Mouse (Mus musculus) urinary bladder, postnatal 4 days (tissue): Measurements from ENCODE around the gene Umod.
A peak's percentile ranks its signal among the peaks of the same experiment; 100 is the strongest.

Experiments
- DNase-seq, 2 experiments: peaks; one replicate each; pipeline ENCODE4 v3.0.0; 2021 to 2022; ENCODE audit warnings: low spot score in 2 of 2

Umod gene

DNA sequence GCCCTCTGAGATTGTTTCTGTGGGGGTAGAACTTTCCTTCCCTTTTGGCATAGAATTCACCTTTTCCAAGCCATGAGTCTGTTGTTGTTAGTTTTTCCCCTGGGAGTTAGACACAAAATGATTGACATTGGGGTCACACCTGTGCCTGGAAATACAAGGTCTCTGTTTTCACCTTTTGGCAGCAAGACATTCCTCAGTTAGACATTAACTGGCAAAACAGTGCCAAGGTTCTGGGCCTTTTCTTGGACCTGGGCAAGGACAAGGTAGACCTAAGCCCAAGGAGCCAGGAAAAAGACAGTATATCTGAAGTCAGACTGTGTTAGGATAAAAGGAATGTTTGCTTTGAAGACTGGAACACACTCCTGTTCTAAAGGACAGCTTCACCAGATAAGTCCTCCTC lies at the start of gene Umod:
Gene Umod (minus strand): TSS at position 27 of the 400 bp plus-strand sequence.
- no peak for DNase-seq

- no peak for DNase-seq
Observed at GRCm38 (mm10) chr7:119528617-119529016, 49.5 kb upstream of the Umod start.

DNA sequence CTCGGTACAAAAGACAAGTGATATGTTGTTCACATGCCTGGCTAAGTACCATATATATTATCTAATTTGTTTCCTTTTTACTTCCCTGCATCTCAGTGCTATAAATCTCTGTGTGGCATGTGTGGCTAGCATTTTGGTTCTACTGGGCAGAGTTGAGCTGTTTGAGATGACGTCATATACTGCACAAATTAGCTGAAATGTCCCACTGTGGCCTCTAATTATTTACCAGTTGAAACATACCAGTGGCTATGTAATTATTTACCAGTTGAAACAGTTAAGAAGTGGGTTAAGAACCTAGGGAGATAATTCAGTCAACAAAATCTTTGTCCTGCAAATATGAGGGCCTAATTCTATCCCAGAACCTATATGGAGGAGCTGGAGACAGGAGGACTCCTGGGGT lies 48.5 kb upstream of the Umod start:
- DNase-seq: no peak

DNA sequence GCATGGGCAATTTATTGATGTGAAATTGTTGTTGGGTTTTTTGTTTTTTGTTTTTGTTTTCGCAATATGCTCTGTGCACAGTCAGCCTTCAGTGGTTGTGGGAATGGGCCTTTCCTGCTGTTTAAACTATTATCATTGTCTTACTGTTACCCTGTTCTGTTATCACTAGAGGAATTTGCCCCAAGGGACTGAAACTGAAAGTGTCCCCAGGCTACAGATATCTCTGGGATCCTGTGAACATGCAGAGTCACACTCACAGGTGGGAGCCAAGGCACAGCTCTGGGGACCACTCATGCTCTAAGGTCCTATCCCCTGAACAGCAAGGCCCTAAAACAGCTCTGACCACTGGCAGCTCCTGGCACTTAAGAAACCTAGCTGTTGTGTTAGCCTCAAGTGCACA lies 48.1 kb upstream of the Umod start:
- DNase-seq: no peak

DNA sequence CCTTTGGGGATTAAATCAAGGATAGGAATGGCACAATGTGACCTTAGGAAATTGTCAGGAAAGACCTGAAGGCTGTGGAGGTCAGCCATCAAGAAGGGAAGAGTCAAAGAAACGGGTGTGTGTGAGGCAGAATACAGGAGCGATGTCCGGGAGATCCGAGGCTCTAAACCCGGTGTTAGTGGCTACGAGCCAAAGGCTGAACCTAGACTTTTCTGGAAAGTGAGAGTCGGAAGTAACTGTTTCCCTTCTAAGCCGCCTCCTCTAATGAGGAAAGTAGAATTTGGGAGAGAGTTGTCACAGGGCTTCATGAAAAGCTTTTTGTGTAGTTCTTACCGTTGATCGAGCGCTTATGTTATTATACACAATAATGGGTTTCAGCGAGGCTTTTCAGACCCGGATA lies 47.4 kb upstream of the Umod start:
- DNase-seq: no peak

DNA sequence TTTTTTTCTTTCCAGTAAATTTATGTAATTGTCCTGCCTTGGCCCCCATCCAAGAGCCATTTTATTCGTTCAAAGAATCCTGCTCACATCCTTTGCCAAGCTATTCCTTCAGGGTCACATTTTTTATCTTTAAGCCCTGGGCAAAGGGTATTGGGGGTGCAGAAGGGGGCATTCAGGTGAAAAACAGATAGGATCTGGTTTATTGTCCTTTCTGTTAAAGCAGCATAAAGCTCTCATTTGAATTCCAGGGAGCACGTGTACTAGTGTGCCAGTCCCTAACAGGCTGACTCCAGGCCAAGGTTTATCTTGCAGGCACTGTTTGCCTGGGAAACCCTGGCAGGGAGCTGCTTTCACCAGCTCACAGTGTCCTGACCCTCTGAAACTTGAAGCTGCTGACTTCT lies 46.8 kb upstream of the Umod start:
- DNase-seq: no peak

GRCm38 (mm10) chr7:119523389-119523788 lies 44.3 kb upstream of the Umod start, which contains the start of gene Pdilt:
Pdilt (minus strand) TSS chr7:119523489.
- DNase-seq: peak in 1 of 2 experiments; percentile 32

DNA sequence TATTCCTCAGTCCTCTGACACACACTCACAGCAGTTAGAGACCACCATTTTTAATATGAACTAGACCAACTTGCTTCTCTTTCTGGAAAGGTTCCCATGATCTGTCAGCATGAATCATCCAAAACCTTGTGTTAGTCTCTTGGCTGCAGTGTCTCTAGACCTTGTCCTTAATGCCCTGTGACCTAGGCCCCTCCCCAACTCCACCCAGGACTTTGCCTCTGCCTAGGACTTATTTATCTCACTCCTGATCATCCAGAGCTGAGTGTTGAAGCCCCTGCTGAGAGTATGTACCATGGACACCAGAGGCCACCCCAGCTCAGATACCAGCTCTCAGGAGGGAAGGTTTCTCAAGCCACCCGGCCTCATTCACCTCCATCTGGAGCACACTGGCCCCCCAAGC lies 43.3 kb upstream of the Umod start:
- DNase-seq: no peak

DNA sequence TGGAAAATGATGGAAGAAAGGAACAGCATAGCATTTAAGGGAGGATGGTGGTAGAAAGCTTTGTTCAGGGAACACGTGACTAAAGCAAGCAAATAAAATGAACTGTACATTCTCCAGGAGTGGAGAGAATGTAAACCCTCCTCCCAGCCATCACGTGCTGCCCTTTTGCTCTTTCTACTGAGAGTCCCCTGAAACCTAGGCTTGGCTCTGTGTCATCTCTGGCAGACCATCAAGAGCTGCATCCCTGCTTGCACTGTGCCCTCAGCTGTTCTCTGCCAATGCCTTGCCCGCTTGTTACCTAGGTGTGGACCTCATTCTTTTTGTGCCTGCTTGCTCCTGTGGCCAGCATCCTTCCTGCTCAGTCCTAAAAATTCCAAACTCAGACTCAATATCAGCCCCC lies 42.7 kb upstream of the Umod start:
- DNase-seq: no peak

- no peak for DNase-seq
Observed at GRCm38 (mm10) chr7:119519654-119520053, 40.6 kb upstream of the Umod start.

DNA sequence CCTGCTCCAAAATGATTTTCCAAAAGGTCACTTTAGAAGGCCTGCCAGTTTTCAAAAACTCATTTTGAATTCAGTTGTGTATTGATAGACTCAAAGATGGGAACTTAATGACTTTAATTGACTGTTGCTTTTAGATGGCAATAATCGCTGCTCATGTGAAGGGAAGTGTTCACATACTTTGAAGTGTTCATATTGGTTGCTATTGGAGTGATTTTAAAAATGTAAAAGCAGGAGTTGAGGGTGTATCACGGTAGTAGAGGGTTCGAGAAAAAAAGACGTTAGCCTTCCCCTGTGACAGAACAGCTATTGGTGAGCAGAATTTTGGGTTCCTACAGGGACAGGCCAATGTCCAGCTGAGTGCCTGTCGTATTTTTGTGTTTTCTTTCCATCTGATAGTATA lies 40.1 kb upstream of the Umod start, which contains the start of gene Acsm5:
Gene Acsm5 (plus strand): TSS at position 301 of the 400 bp plus-strand sequence.
- DNase-seq: no peak

DNA sequence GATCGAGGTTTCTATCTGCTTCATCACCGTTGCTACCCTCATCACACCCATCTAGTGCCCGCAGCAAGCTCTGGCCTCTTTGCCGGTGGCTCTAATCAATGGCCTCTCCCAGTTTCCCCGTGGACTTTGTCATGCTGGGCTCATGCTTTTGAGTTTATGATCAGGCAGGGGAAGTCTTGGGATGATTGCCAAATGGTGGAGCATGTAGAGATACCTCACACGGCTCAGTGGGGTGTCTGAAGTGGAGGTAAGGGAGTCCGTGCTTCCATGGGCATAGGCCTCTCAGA lies 37.1 kb upstream of the Umod start:
- no peak for DNase-seq

GRCm38 (mm10) chr7:119515492-119516271 lies 36.6 kb upstream of the Umod start:
- DNase-seq: no peak

DNA sequence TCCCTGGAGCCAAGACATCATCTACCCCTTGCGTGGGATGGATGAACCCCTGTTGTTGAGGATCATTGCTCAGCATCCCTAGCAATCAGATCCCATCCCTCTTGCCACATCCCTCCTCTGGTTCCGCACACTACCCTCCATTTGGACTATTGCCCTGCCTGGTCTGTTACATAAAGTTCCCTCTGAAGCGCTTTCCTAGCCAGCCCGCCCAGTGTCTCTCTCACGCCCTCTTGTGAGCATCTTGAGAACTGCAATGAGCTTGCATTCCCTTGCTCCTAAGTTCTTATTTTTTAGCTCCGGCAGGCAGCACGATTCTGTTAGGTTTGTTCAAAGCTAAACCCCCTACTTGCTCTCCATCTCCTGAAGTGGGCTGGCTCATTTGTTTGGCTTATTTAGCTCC lies 34.0 kb upstream of the Umod start:
- peak in 1 of 2 experiments; percentile 59 for DNase-seq

DNA sequence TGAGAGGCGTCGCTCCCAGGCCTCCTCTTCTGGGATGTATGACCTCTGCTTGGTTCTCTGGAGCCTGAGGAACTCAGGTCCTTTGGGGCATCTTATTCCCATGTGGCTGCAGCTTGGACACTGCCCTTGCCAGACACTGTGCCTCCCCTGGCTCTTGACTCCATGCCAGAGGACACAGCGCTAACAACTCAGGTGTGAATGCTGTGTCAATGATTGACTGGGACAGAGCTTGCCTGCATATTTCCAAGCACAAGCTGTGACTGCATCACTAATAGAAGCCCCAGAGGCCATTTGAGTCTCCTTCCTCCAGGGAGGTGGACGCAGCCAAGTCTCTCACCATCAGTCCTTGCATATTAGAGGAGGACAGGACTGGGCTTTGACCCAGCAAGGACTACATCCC lies 32.1 kb upstream of the Umod start:
- no peak for DNase-seq

GRCm38 (mm10) chr7:119490041-119490780 lies 11.1 kb upstream of the Umod start:
- DNase-seq: peak in 1 of 2 experiments; percentile 14

DNA sequence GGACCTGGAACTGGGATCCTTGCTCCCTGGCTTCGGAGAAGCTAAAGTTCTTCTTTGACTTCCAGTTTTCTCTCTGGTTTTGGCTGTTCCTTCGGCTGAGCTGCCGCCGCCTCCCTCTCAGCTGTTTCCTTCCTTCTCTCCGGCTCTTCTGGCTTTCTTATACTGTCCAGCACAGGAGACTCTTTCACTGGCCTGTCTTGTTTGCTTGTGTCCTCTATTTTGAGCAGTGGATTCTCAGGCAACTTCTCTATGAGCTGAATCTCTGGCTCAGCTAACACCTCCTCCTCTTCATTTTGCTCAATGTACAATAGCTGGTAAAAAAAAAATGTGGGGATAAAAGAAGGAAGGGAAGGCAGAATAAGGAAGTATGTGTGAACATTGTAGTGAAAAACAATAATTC lies 7.6 kb upstream of the Umod start:
- no peak for DNase-seq

- DNase-seq: no peak
Observed at GRCm38 (mm10) chr7:119484154-119484553, 5.1 kb upstream of the Umod start.

DNA sequence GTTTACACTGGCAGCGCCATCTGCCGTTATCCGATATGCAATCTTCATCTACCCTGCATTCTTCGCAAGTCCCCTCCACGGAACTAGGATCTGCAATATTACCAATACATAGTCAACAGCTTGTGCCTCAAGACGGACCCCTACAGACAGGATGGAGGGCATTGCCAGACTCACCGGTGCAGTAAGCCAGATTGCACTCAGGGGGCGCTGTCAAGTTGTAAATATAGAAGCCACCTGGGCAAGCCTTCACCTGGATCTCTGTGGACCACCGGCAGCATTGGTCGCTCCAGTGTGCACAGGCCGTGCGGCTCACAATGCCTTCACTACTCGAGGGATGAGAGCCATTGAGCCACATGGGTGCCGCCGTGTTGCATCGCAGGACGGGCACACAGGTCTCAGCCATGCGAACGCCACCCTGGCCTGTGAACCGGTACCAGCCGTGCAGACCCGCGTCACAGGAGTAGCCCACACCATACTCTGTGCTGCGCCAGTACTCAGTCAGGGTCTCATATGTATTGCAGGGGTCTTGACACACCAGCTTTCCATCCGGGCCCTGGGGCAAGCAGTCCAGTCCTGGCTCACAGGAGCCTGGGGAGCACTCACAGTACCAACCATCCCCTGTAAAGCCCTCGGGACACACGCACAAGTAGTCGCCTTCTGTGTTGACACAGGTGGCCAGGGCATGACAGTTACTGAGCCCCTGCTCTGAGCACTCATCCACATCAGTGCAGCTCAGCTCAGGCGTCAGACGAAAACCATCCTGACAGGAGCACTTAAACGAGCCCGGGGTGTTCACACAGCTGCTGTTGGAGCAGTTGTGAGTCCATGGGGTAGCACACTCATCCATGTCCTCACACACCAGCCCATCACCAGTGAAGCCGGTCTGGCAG lies 2.3 kb downstream of the Umod start:
- no peak for DNase-seq

GRCm38 (mm10) chr7:119459185-119459584 lies 19.9 kb downstream of the Umod start, which contains the start of gene Gp2:
Gp2 (minus strand) TSS chr7:119459285.
- no peak for DNase-seq

GRCm38 (mm10) chr7:119454192-119454591 lies 24.9 kb downstream of the Umod start:
- no peak for DNase-seq

GRCm38 (mm10) chr7:119443849-119444248 lies 35.2 kb downstream of the Umod start:
- DNase-seq: no peak
